Mouse (Mus musculus) cerebellum, adult 11 months (tissue): ENCODE results near the gene Hcfc1.

Experiments
- DNase-seq: peaks from one replicate; pipeline ENCODE4 v3.0.0; 2022

The Hcfc1 gene

DNA sequence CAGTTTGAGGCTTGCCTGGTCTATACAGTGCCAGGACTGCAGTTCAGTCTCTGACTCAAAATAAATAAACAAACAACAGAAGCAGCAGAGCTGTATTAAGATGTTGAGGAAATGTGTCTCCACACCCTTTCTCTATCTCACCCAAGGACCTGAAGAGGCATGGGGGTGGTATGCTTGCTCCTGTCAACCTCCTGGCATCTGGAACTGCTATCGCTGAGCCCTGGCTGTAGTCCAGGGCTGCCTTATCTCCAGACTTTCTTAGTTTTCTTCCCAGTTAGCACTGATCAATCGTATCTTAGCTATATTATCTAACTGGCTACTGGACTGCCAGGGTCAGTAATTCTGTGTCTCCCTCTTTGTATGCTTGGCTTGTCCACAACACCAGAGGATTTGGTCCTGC, 24.3 kb downstream of the Hcfc1 start:
- no peak for DNase-seq

DNA sequence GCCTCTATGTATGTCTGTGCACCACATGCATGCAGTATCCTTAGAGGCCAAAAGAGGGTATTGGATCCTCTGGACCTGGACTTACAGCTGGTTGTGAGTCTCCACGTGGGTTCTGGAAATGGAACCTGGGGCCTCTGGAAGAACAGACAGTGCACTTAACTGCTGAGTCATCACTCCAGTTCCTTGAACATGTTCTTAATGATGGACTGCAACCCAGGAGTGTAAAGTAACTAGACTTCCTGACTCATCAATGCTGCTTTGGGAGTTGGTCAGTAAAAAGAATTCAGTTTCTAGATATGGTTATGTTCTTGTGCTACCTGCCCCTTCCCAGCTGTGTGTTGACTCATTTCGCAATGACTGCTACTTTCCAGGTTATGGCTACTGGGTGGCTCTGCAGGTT, 34.3 kb downstream of the Hcfc1 start:
- DNase-seq, result no peak

DNA sequence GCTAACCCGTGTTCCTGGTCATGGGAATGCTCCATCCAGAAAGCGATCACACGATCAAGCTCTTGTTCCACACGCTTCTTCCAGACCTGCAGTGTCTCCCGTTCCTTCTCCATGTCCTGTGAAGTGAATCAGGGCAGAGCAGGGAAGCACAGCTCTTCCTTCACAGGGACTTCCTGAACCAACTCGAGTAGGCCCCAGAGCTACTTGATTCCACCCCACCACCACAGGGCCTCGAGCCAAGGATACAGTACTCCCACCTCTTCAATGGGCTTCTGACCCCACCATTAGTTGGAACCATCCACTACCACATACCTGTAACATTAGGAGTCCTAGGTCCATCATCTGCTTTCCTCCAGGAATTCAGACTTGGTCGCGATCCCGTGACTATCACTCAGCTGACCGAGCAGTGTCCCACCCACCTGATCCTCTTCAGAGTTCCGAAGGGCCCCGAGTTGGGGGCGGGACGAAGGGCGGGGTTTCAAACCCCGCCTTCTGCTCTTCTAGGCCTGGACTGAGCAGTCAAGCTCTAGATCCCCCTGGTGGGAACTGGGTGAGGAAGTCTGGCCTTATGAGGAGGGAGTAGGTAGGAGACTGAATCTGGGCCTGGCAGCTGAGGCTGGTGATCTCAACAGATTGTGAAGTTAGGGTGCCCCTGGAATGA, 35.6 kb downstream of the Hcfc1 start, which contains the start of gene Renbp:
TSS of gene Renbp (minus strand) at position 449 of the 661 bp plus-strand sequence.
- DNase-seq, result no peak

DNA sequence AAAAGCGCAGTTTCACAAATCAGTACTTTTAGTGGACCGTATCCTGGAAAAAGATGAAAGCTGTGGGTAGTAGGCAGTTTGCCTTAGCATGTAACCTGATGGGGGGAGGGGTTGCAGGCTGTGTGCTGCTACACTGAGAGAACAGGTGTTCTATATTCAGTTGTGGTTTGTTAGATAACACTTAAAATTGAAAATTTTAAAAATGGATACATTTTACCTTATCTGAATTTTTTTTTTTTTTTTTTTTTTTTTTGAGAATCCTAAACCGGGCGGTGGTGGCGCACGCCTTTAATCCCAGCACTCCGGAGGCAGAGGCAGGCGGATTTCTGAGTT, 43.6 kb downstream of the Hcfc1 start:
- no peak for DNase-seq

DNA sequence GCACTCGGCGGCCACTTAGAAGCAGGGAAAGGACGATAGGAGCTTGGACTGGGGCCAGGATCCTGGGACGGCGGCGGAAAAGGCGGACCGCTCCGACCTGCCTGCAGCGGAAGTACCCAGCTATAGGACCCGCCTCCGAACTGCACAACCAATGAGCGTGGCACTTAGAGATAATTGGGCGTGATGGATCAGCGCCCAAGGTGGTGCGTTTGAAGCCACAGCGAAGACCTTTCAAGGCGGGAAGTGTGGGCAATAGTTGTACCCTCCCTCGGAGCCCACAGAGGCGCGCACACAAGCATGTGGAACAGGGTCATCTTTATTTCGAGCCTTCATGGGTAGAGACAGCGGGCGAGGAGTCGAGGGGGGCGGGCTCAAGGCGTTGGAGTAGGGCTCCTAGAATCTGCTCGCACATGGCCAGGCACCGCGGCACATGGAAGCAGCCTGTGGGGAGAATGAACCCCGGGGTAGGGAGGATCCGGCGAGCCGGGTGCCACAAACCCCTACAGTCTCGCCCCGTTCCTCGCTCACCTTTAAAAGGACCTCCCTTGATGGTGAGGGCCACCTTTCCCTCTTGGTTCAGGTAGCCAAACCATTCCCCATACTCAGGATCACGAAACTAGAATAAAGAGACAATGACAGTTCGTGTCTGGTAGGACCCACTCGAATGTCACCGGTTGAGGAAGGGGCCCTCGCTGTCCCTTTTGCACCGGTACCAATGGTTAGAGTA, 44.2 kb downstream of the Hcfc1 start, which contains the start of the genes Arhgap4 and Naa10:
TSS of gene Arhgap4 (minus strand) at position 48 of the 727 bp plus-strand sequence.
TSS of gene Naa10 (minus strand) at position 122 of the 727 bp plus-strand sequence.
- peak; percentile 87 for DNase-seq

DNA sequence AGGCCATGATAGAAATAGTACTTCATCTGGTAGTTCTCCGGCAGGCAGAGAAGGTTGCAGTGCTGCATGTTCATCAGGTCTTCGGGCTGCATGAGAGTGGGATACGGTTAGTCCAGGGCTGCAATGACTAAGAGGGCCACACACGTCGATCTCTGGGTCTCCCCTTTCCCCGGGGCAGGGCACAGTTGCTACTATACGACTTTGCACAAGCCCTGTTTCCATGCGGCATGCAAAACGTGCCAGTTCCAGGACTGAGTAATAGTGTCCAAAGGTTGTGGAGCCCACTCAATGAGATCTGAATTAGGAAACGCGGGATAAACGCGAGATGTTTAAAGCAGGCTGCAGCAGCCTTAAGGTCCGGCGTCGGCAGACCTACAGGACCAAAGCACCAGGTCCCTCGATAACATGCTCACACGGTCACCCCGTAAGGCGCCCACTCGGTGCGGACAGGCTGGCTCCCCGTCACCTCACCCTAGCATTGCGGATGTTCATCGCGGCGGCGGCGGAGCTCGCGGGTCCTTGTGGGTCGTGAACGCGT, 44.8 kb downstream of the Hcfc1 start:
- no peak for DNase-seq

DNA sequence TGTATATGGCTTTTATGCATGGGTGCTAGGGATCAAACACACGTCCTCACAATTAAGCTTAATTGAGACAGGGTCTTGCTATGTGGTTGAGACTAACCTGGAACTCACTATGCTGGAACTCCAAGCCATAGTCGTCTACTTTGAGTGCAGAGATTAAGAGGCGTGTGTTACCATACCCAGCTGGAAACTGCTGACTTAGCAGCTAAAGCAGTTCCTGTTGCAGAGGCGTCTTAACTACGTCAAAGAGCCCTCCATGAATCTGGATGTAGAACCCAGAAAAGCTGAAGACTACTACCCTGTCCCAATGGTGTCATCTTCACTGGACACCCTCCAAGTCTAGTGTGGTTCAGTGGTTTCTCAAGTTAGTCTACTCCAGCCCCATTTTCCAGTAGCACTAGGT, 47.5 kb downstream of the Hcfc1 start:
- DNase-seq, result no peak

DNA sequence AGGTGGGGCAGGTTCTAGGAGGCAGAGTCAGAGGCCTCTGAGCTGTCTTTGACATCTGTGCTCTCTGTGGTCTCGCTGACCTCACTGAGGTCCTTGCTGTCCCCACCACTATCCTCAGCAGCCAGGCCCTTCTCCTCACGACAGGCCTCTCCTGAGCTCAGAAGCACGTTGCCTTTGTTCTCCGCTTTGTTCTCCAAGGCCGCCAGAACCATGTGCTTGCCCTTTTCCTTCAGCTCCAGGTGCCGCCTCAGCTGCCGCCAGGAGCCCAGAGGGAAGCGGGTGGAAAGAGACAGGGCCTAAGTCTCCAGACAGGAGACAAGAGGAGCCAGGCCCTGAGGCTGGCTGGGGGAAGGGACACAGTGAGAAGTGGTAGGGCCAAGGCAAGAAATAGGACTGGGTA, 49.2 kb downstream of the Hcfc1 start:
- no peak for DNase-seq

DNA sequence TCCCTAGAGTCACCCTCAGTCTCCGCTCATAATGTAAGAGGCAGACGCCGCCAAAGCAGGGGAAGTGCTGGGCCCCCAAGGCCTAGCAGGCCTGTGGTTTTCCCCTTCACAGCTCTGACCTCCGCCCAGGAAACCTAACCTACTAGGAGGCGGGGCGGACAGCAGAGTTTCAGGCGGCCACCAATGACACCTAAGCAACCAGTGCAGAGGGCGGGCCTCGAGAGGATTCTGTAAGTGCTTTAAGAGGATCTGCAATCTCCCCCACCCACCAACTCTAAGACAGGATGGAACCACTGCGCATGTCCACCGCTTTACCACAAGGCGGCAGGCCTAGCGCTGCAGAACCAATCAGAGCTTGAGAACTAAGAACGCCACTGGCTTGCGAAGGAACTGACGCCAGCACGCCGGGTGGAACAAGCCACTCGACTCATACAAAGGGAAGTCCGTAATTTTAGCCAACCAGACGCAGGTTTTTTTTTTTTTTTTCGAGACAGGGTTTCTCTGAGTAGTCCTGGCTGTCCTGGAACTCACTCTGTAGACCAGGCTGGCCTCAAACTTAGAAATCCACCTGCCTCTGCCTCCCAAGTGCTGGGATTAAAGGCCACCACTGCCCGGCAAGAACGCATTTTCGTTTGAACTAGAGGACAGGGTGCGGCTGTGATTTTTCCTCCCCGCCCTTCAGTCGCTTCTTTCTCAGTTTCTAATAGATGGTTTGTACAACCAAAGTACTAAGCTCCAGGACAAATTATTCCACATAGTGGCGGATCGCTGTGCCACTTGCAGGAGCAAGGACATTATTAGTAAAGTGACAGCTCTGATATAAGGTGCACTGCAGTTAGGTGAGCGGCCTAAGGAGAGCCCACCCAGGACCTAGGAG, 51.1 kb downstream of the Hcfc1 start:
- DNase-seq, result peak; percentile 80

DNA sequence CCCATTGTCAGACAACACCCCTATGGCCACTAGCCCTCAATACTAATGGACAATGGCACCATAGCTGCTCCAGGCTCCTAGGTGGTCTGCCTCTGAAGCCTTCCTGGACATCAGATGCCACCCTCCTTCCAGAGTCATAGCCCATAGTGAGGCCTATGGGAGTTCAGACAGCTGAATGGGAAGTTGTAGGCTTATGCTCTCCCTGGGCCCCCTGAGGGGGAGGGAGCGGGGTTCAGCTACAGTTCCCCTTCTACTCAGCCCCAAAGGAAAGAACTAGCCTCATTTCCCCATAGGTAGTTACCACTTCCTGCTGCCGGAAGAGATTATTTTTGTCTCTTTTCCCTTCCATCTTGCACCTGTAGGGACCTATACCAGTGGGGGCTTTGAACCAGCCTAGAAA, 54.6 kb downstream of the Hcfc1 start:
- DNase-seq, result no peak

DNA sequence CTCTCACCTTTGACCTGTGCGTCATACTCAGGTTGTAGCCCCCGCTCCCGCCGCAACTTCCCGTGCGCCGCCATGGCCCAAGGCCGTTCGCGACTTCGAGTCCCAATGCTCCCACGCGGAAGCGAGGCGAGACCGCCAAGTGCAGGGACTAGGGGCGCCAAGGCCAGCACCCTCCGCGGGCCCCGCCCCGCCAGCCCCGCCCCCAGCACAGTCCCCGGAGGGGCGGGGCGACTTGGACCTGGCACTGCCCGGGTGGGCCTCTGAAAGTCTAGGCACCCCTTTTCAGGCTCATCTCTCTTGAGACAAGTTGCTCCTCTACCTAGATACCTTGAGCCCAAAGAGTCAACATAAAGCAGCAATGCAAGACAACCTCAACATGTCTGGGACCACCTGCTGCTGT, 55.0 kb downstream of the Hcfc1 start:
- DNase-seq, result no peak

DNA sequence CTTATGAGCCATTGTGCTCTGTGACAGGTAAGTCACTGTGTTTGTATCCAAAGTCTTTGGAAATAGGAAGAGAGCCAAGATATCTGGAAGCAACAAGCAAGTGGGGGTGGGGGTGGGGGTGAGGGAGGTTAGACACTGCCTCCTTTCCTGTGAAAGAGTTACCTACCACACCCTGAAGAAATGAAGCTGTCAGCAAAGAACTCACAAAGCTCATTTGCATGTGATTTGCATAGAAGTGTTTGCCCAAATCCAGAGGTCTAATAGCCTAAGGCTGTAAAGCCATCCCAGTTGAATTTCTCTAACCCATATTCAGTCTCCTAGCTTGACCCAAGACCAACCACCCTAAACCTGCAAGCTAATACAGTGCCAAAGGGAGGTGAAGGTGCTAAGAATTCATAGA, 55.7 kb downstream of the Hcfc1 start:
- DNase-seq, result no peak

DNA sequence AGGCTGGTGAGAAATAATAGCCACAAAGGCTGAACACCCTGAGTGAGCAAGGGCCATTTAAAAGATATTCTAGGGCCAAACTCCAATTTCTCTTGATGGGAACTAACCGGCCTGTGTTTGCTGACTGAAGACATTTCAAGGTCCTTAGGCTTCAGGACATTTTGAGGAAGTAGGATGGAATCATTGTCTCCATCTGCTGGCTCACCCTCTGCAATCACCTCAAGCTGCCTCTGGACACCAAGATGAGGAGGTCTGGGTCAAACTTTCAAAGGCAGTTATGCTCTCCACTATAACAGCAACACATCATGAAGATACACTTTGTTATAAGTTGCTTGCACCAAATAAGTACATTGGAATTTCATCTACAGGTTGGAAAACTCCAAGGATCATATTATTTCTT, 56.1 kb downstream of the Hcfc1 start:
- no peak for DNase-seq

DNA sequence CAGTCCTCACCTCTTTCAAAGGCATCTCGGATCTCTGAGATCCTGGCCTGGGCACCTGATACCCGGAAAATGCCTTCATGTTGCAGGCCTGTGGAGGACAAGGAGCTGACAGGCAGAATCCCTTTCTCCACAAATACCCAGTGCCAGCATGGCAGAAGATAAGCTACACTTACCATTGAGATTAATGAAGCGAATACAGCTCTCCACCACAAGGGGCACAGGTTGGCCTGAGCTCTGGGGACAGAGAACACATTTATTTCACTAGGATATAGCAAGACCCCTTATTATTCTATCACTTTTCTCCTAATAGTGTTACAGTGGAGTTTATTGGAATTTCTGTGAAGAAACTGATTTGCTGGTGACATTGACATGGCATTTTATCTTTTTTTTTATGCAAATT, 68.2 kb downstream of the Hcfc1 start:
- DNase-seq, result no peak

DNA sequence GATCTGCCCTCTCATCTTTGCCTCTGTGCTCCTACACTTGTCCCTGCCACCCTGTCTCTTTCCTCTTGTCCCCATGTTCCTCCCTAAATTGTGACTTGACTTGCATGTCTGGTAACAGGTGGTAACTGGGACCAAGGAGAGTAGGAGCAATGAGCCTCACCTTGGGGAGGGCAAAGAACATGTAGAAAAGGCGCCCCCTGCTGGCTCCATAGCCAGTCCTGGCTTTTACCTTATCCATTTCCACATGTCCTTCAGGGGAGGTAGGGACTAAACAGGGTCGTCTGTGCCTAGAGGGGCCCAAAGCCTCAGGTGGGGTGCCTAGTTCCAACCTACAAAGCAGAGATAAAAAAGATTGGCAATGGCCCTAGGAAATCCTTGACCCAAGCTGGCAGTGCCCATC, 70.4 kb downstream of the Hcfc1 start, which contains the start of gene L1cam:
TSS of gene L1cam (minus strand) at position 387 of the 400 bp plus-strand sequence.
- DNase-seq, result peak; percentile 62

DNA sequence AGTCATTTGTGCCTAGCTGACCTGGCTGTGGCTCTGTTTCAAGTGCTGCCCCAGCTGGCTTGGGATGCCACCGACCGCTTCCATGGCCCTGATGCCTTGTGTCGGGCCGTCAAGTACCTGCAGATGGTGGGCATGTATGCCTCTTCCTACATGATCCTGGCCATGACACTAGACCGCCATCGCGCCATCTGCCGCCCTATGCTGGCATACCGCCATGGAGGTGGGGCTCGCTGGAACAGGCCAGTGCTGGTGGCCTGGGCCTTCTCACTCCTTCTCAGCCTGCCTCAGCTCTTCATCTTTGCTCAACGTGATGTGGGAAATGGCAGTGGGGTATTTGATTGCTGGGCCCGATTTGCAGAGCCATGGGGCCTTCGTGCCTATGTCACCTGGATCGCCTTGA, 73.3 kb downstream of the Hcfc1 start:
- DNase-seq, result peak; percentile 52
